Mouse (Mus musculus): ENCODE measurements around the gene Pappa2.

DNA sequence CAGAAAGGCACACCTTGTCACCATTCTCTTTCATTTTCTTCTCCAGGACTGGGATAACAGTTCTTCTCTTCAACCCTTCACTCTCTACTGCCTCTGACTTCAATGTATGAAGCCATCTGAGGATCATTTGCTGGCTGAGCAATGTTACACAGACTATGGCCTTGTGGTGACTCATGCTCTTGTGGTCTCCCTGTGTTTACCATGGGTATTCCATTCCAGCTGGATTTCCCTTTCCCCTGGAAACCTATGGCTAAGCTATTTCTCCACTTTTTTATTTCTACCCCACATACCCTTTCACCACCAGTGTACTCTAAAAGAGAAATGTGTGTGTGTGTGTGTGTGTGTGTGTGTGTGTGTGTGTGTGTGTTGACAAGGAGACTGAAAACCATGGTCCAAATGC is 83.0 kb downstream of the Pappa2 start:
- no peak for TF ChIP-seq GATA1 (IDR thresholded peaks at IDR 0.05; ENCODE audit: borderline replicate concordance, low read length)
- TF ChIP-seq FLI1 (IDR thresholded peaks at IDR 0.05; ENCODE audit: low read length) = no peak

Data from megakaryocyte, embryonic 14.5 days (primary cell).